Mouse (Mus musculus) forebrain, embryonic 12.5 days (tissue): ENCODE results near the gene Rbm19. TPM values are rescaled to one million over a fixed set of nuclear protein-coding genes. Genes with fewer than 3 reads are reported as not detected.
A peak's percentile ranks its signal among the peaks of the same experiment; 100 is the strongest.

Experiments used
- ATAC-seq: fragments of 200-750 bp; cut with Nextera tagmentation; 2 replicates; pipeline ENCODE4 v1.8.0; 2017; ENCODE audit warnings: moderate TSS enrichment; ENCODE audit not compliant: low FRiP score
- H3K27ac ChIP-seq: fragments of 300-500 bp; sonication (generic); 2 replicates; pipeline ENCODE4 v1.5.1; 2016; ENCODE audit warnings: mild to moderate bottlenecking
- H3K27me3 ChIP-seq: fragments of 300-500 bp; sonication (generic); 2 replicates; pipeline ENCODE4 v1.6.1; 2016; ENCODE audit warnings: mild to moderate bottlenecking
- H3K36me3 ChIP-seq: fragments of 300-500 bp; sonication (generic); replicated peaks from 2 replicates; pipeline ENCODE4 v1.6.1; 2016; ENCODE audit warnings: mild to moderate bottlenecking
- H3K4me1 ChIP-seq: fragments of 300-500 bp; sonication (generic); 2 replicates; pipeline ENCODE4 v1.6.1; 2016
- H3K4me2 ChIP-seq: fragments of 300-500 bp; sonication (generic); 2 replicates; pipeline ENCODE4 v1.6.1; 2016; ENCODE audit warnings: mild to moderate bottlenecking, moderate library complexity
- H3K4me3 ChIP-seq: fragments of 300-500 bp; sonication (generic); replicated peaks from 2 replicates; pipeline ENCODE4 v1.5.1; 2016; ENCODE audit warnings: mild to moderate bottlenecking
- H3K9ac ChIP-seq: fragments of 300-500 bp; sonication (generic); 2 replicates; pipeline ENCODE4 v1.6.1; 2016; ENCODE audit warnings: mild to moderate bottlenecking
- H3K9me3 ChIP-seq: fragments of 300-500 bp; sonication (generic); 2 replicates; pipeline ENCODE4 v1.6.1; 2016
- WGBS: fragments of 180-500 bp; shearing (Covaris S2); methylation state at CpG from one replicate; pipeline ENCODE4 v1.1.7; 2016; 5-methylcytosine and 5-hydroxymethylcytosine counted together
- polyA plus RNA-seq: library from polyadenylated mRNA; unstranded; fragments of >200 nt; fragmentation: Nextera tagmentation; extraction: Ambion mirVana; gene quantifications from 2 replicates; pipeline ENCODE4 v1.2.1, GENCODE M21; 2016

Rbm19 gene
- polyA plus RNA-seq, 1 experiment from 2014 or later, result 27.5 TPM

DNA sequence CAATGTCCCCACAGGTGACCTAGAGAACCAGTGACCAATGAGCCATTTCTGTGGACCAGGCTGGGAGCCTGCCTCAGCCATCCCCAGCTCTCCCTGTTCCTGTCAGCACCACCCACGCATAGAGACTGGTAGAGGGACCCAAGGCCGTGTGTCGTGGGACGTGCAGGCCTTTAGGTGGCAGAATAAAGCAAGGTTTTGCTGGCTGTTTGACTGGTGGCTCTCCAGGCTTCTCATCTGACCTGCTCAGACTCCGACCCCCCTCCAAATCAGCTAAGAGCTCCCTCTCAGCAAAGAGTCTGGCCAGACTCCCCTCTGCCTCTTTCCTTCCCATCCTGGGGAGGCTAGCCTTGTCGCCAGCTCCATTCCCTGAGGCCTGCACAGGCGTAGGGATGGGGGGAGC is 58.1 kb downstream of the Rbm19 start:
- no peak overlapping the region for H3K9ac ChIP-seq

DNA sequence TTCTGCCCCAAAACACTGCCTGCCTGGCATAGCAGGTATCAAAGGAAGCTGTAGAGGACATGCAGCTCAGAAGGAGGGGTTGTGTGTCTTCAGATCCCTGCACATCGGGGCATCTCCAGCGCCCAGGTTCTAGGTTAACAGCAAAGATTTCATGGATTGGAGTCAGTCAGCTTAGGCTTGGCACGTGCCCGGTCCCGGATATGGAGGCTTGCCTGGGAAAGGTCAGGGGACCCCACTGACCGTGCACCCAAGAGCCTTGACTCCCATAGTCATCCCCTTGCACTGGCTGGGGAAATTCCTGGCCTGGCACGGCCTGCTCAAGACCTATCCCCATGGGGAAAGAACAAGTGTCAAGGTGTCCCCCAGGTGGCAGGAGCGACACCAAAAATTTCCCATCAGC is 59.0 kb downstream of the Rbm19 start:
- peaks cover 43% of the 10 kb centered on the region for H3K4me1 ChIP-seq
- peaks cover 6% of the 10 kb centered on the region; the same call in 1 of the 2 replicates for H3K27me3 ChIP-seq
- H3K27ac ChIP-seq, result no peak overlapping the region
- WGBS, result 92% methylated on average over 8 of the region's 8 CpGs
- H3K4me3 ChIP-seq, result no peak overlapping the region
- H3K36me3 ChIP-seq, result peaks cover 14% of the 10 kb centered on the region; the same call in 1 of the 2 replicates
- H3K4me2 ChIP-seq, result no peak overlapping the region
- H3K9me3 ChIP-seq, result no peaks in the 10 kb centered on the region
- no peak overlapping the region for H3K9ac ChIP-seq
- no peak for ATAC-seq

More for the DNA sequence above, 58.1 kb downstream of the Rbm19 start:
- no peak for ATAC-seq
- no peak overlapping the region for H3K4me2 ChIP-seq
- H3K4me3 ChIP-seq, result no peak overlapping the region
- 50% methylated on average over 7 of the region's 7 CpGs for WGBS
- peak overlapping the region; percentile 47 for H3K27ac ChIP-seq
- H3K4me1 ChIP-seq, result peaks cover 43% of the 10 kb centered on the region
- no peaks in the 10 kb centered on the region for H3K9me3 ChIP-seq
- peaks cover 10% of the 10 kb centered on the region; the same call in 1 of the 2 replicates for H3K36me3 ChIP-seq
- peaks cover 6% of the 10 kb centered on the region; the same call in 1 of the 2 replicates for H3K27me3 ChIP-seq

DNA sequence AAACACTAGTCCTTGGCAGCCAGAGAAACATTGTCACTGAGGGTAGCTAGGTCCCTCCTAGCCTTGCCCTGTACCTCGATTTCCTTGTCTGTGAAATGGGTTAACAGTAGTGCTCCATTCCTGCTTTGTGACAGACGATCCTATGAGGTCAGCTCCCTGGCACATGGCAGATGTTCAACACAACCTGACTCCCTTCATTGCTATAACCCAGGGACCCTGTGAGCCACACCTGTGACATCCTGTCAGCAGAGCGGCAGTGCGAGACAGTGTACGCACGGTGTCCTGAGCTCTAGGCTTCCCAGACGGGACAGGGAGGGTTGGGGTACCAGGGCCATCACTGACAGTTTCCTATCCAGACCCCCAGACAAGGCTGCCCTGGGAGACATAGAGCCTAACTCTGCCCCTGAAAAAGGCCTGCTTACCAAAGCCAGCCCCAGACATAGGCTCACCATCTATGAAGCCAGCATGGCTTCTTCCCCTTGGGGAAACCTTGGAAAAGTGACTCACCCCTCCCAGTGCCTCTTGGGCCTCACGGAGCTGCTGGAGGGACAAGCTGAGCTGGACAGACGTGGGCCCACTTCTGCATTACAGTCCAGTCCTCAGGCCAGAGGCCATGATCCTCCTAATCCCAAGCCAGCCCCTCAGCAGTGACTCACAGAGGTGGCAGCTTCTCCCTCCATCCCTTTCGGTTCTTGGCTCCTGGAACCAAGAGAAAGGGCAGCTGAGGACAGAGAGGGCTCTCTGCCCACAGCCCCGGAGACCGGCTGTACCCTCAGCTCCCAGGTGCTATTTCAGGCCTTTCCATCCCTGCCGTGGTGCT is 60.2 kb downstream of the Rbm19 start:
- peaks cover 26% of the 10 kb centered on the region; the same call in 1 of the 2 replicates for H3K36me3 ChIP-seq
- no peak for ATAC-seq
- peaks cover 40% of the 10 kb centered on the region for H3K4me1 ChIP-seq

DNA sequence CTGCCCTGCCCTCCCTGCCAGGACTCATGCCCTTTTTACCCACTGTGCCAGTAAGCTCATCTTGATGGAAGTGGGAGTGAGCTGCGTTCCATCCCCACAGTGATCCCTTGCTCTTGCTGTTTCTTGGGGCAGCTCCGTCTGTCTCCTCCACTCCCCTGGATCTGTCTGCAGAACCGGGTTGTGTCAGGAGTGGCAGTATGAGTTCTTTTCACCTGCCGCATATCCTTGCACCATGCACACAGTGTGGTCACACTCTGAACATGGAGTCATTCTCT is 60.7 kb downstream of the Rbm19 start:
- WGBS, result over 99% methylated on average over 4 of the region's 4 CpGs
- H3K4me3 ChIP-seq, result no peak overlapping the region
- H3K36me3 ChIP-seq, result peaks cover 26% of the 10 kb centered on the region; the same call in 1 of the 2 replicates
- peaks cover 6% of the 10 kb centered on the region; the same call in 1 of the 2 replicates for H3K27me3 ChIP-seq
- H3K9ac ChIP-seq, result no peak overlapping the region
- peaks cover 35% of the 10 kb centered on the region for H3K4me1 ChIP-seq
- no peak for ATAC-seq
- no peak overlapping the region for H3K4me2 ChIP-seq
- H3K9me3 ChIP-seq, result no peaks in the 10 kb centered on the region
- no peak overlapping the region for H3K27ac ChIP-seq

More for the DNA sequence above, 60.2 kb downstream of the Rbm19 start:
- Histone ChIP-seq H3K27ac (no peak overlapping the region), H3K4me3 (no peak overlapping the region), H3K9me3 (no peaks in the 10 kb centered on the region), H3K9ac (no peak overlapping the region), H3K27me3 (peaks cover 6% of the 10 kb centered on the region; the same call in 1 of the 2 replicates), H3K4me2 (no peak overlapping the region)
- whole genome bisulfite sequencing, result 94% methylated on average over 13 of the region's 13 CpGs

DNA sequence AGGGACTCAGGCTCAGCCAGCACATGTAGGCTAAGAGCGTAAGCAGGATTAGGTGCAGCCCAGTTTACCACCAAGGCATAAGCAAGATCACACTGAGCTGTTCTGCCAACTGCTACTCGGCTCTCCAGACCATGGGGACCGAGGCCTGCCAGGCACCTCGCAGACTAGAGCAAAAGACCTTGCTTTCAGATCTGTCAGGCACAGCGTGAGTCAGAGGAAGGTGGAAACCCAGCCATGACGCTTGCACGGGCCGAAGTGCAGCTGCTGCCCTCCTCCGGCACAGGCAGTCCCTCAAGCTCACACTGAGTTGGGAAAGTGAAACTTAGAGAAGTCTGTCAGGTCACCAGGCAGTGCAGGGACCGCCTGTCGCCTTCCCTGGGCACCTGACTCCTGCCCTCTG is 63.8 kb downstream of the Rbm19 start:
- H3K4me3 ChIP-seq, result no peak overlapping the region
- peaks cover 26% of the 10 kb centered on the region; the same call in 1 of the 2 replicates for H3K36me3 ChIP-seq

DNA sequence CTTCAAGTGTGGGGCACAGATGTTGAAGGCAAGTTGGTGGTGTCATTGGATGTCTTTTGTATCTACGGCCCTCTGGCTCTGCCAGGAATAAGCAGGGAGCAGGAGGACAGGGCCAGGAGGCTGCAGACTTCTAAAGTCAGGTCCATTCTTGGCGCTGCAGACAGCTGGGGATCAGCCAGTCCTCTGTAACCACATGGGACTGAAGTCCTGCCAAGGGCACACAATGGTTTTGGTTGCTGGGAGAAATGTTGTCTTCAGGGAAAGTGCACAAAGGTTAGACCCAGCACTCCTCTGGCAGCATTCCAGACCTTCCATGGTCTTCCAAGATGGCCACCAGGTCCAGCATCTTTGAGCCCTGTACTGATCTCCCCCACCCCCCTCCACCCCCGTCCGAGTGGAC is 65.1 kb downstream of the Rbm19 start:
- Histone ChIP-seq H3K4me3 (no peak overlapping the region), H3K36me3 (peaks cover 18% of the 10 kb centered on the region; the same call in 1 of the 2 replicates)
- ATAC-seq, result no peak

More for the DNA sequence above, 63.8 kb downstream of the Rbm19 start:
- no peak overlapping the region for H3K4me2 ChIP-seq
- no peak overlapping the region for H3K9ac ChIP-seq
- H3K27me3 ChIP-seq, result no peaks in the 10 kb centered on the region
- H3K9me3 ChIP-seq, result no peaks in the 10 kb centered on the region
- H3K4me1 ChIP-seq, result peaks cover 8% of the 10 kb centered on the region
- no peak for ATAC-seq
- WGBS, result 90% methylated on average over 11 of the region's 11 CpGs
- no peak overlapping the region for H3K27ac ChIP-seq

DNA sequence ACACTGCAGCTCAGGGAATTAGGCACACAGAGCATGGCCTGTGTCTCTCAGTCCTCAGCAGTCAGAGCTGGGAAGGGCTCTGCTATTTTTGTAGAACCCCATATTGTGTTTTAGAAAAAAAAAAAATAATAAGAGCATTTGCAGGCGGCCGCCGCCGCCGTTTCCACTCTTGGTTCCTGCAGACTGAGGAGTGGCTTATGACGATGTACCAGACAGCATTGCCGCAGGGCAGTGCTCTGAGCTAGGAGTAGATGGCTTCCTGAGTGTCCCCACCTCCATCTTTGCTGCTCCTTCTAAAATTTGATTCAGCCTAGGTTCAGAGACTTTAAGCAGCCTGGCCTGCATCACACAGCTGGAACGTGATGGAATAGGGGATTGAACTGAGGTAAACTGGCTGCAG is 67.1 kb downstream of the Rbm19 start:
- Histone ChIP-seq H3K36me3 (peaks cover 16% of the 10 kb centered on the region; the same call in 1 of the 2 replicates), H3K9ac (no peak overlapping the region), H3K4me2 (no peak overlapping the region), H3K27ac (no peak overlapping the region), H3K4me1 (peaks cover 10% of the 10 kb centered on the region), H3K27me3 (no peaks in the 10 kb centered on the region), H3K9me3 (no peaks in the 10 kb centered on the region), H3K4me3 (no peak overlapping the region)
- no peak for ATAC-seq
- WGBS, result 72% methylated on average over 8 of the region's 8 CpGs

More for the DNA sequence above, 65.1 kb downstream of the Rbm19 start:
- H3K4me1 ChIP-seq, result peaks cover 6% of the 10 kb centered on the region
- H3K9ac ChIP-seq, result no peak overlapping the region
- H3K27ac ChIP-seq, result no peak overlapping the region
- no peaks in the 10 kb centered on the region for H3K9me3 ChIP-seq
- 93% methylated on average over 4 of the region's 4 CpGs for WGBS
- H3K27me3 ChIP-seq, result no peaks in the 10 kb centered on the region
- no peak overlapping the region for H3K4me2 ChIP-seq

DNA sequence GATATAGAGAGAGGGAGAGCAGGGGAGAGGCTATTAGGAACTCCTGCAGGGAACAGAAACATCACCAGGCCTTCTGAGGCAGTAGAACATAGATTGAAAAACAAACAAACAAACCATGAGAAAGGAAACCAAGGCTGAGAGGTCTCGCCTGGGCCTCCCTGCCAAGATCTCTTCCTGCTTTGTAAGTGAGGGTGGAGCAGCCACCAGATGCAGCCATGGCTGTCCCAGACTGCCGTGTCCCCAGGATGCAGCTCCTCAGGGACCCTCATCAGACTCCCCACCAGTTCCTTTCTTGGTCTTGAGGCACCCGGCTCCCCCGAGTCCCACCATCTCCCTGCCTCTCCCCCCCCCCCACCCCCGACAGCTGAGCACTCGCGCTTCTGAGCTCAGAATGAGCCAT is 67.5 kb downstream of the Rbm19 start:
- H3K36me3 ChIP-seq, result peaks cover 19% of the 10 kb centered on the region; the same call in 1 of the 2 replicates

DNA sequence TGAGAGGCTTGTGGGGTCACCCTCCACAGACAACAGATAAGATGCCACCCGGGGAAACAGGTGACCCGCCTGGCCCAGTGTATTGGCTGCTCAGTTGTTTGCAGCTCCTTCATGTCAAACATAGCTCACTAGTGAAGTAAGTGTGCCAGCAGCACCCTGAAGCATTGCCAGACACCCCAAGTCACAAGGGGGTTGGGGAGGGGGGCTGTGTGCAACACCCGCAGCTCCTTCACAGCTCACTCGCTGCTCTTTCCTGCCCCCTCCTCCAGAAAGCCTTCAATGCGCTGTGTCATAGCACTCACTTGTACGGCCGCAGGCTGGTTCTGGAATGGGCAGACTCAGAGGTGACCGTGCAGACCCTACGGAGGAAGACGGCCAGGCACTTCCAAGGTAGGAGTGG is 69.7 kb downstream of the Rbm19 start:
- Histone ChIP-seq H3K4me3 (no peak overlapping the region), H3K36me3 (peaks cover 7% of the 10 kb centered on the region; the same call in 1 of the 2 replicates), H3K9ac (no peak overlapping the region), H3K4me1 (peaks cover 24% of the 10 kb centered on the region), H3K27me3 (no peaks in the 10 kb centered on the region), H3K27ac (no peak overlapping the region), H3K4me2 (no peak overlapping the region), H3K9me3 (no peaks in the 10 kb centered on the region)
- ATAC-seq, result no peak
- 93% methylated on average over 10 of the region's 10 CpGs for WGBS

More for the DNA sequence above, 67.5 kb downstream of the Rbm19 start:
- Histone ChIP-seq H3K4me1 (peaks cover 10% of the 10 kb centered on the region), H3K4me3 (no peak overlapping the region), H3K9me3 (no peaks in the 10 kb centered on the region), H3K4me2 (no peak overlapping the region), H3K9ac (no peak overlapping the region), H3K27ac (no peak overlapping the region), H3K27me3 (no peaks in the 10 kb centered on the region)
- no peak for ATAC-seq
- 71% methylated on average over 7 of the region's 7 CpGs for WGBS

DNA sequence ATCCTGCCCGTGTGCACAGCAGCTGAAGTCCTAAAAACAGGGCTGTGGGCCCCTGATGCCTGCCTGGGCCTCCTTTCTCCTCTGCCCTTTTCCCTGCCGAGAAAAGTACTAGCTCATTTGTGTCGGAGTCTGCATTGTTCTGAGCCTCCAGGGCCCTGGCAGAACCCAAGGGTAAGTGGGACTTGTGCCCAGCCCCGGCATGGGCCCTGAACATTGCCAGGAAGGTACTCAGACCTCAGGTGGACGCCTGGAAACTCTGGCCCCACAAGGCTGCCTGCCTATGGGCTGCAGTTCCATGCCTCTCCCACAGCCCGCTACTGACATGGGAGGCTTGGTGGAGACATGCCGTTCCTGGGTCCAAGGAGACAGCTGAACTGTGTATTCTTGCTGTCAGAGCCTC is 72.3 kb downstream of the Rbm19 start:
- Histone ChIP-seq H3K9me3 (no peaks in the 10 kb centered on the region), H3K4me3 (no peak overlapping the region), H3K36me3 (peaks cover 3% of the 10 kb centered on the region; the same call in 1 of the 2 replicates), H3K27me3 (no peaks in the 10 kb centered on the region), H3K4me2 (no peak overlapping the region), H3K4me1 (peaks cover 34% of the 10 kb centered on the region), H3K27ac (no peak overlapping the region), H3K9ac (no peak overlapping the region)
- no peak for ATAC-seq
- WGBS, result 74% methylated on average over 7 of the region's 7 CpGs

DNA sequence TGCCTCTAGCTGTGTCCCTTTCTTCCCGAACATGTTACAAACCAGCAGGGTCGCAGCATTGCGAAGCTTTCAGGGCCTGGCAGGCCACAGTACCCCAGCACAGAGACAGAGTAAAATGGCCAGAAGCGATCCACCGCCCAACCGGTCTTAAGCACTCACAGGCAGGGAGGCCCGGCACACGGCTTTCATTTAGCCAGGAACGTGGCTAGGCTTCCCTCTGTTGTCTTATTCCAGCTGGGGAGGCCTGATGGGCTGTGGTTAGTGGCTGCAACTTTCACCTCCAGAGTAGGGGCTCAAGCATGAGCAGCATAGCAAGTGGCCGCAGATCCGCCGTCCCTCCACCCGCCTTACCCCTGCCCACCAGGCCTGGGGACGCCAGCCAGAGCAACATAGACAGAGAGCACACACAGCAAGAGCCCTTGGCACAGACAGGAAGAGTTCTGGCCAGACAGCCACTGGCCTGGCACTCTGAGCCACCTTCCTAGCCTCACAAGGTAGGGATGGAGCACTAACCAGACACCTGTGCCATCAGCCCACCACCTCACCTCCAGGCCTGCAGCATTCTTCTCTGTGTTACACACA is 73.8 kb downstream of the Rbm19 start:
- 72% methylated on average over 14 of the region's 14 CpGs for WGBS
- Histone ChIP-seq H3K9ac (no peak overlapping the region), H3K4me1 (peaks cover 48% of the 10 kb centered on the region)

DNA sequence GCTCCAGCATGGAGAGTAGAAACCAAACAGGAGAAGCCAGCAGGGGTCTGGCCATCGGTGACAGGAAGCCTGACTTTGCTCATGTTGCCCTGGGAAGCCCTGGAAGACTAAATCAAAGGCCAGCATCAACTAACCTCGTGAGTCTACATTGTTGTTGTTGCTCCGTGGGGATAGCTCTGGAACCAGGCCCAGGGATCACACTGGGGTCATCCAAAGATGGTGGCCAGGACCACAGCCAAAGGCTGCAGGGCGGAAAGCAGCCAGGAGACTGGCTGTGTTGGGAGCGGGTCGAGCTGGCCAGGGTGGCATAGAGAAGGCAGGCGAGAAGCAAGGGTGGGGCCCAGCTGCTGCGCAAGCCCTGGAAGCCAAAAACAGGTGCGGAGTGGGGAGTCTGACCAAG is 75.4 kb downstream of the Rbm19 start:
- Histone ChIP-seq H3K36me3 (peaks cover 3% of the 10 kb centered on the region; the same call in 1 of the 2 replicates), H3K27ac (no peak overlapping the region), H3K4me2 (no peak overlapping the region), H3K4me3 (no peak overlapping the region), H3K9me3 (no peaks in the 10 kb centered on the region), H3K4me1 (peaks cover 63% of the 10 kb centered on the region), H3K9ac (no peak overlapping the region), H3K27me3 (no peaks in the 10 kb centered on the region)
- no peak for ATAC-seq
- 88% methylated on average over 9 of the region's 9 CpGs for WGBS

More for the DNA sequence above, 73.8 kb downstream of the Rbm19 start:
- peak overlapping the region; percentile 73 for H3K27ac ChIP-seq
- no peaks in the 10 kb centered on the region for H3K27me3 ChIP-seq
- no peak overlapping the region for H3K4me3 ChIP-seq
- no peak overlapping the region for H3K4me2 ChIP-seq
- H3K9me3 ChIP-seq, result no peaks in the 10 kb centered on the region
- no peak for ATAC-seq
- H3K36me3 ChIP-seq, result peaks cover 3% of the 10 kb centered on the region; the same call in 1 of the 2 replicates
